Mouse (Mus musculus): ENCODE data around the gene Gripap1.

- TF ChIP-seq CTCF (IDR thresholded peaks at IDR 0.05; ENCODE audit: low read depth) (no peak), EP300 (IDR thresholded peaks at IDR 0.05; ENCODE audit: low read depth) (no peak)
Measured at GRCm38 (mm10) chrX:7841163-7842162, 51.9 kb downstream of the Gripap1 start, which contains the start of gene Otud5.
